Mouse (Mus musculus) embryonic fibroblast, embryonic 13.5 days (primary cell): ENCODE measurements at regions not wholly inside any gene's neighbourhood (a gene's known extent, or its start where the extent isn't known, plus 50 kb on each side); places are given as distances from the start of the nearest gene placed in this dataset.

Source experiments
- CTCF ChIP-seq: IDR thresholded peaks from 2 replicates; pipeline ENCODE4 v1.5.1; 2011; ENCODE audit warnings: mild to moderate bottlenecking, control low read depth, low read length, moderate library complexity, borderline replicate concordance; ENCODE audit not compliant: insufficient read depth
- POLR2A ChIP-seq: IDR thresholded peaks from 2 replicates; pipeline ENCODE4 v1.6.1; 2011; ENCODE audit warnings: low read depth, mild to moderate bottlenecking, control low read depth, low read length, moderate library complexity

GRCm38 (mm10) chr1:169418665-169419045 is 112.6 kb downstream of the Nuf2 start:
- TF ChIP-seq POLR2A (no peak), CTCF (no peak)
